Mouse (Mus musculus) E14TG2a.4 (cell line): Measurements from ENCODE around the gene Rnaseh2a.

ENCODE experiments used
- H3K27me3 ChIP-seq: 2 replicates; pipeline ENCODE4 v1.6.1; 2014; ENCODE audit warnings: low read length, control low read depth; ENCODE audit not compliant: insufficient read depth
- H3K36me3 ChIP-seq: 2 replicates; pipeline ENCODE4 v1.6.1; 2014; ENCODE audit warnings: low read length, control low read depth; ENCODE audit not compliant: insufficient read depth
- H3K4me1 ChIP-seq: replicated peaks from 2 replicates; pipeline ENCODE4 v1.6.1; 2014; ENCODE audit warnings: low read depth, low read length, control low read depth
- H3K4me3 ChIP-seq: replicated peaks from 2 replicates; pipeline ENCODE4 v1.5.1; 2014; ENCODE audit warnings: mild to moderate bottlenecking, low read length
- H3K9me3 ChIP-seq: 2 replicates; pipeline ENCODE4 v1.6.1; 2014; ENCODE audit warnings: low read length, control low read depth
- CTCF ChIP-seq: conservative IDR thresholded peaks from 2 replicates; pipeline ENCODE4 v1.5.1; 2014; ENCODE audit warnings: low read length
- NANOG ChIP-seq: IDR thresholded peaks from 2 replicates; pipeline ENCODE4 v1.6.1; 2014; ENCODE audit warnings: borderline replicate concordance, low read length, mixed read lengths
- POU5F1 ChIP-seq: IDR thresholded peaks from 2 replicates; pipeline ENCODE4 v1.6.1; 2014; ENCODE audit warnings: low read length, borderline replicate concordance

The Rnaseh2a gene

DNA sequence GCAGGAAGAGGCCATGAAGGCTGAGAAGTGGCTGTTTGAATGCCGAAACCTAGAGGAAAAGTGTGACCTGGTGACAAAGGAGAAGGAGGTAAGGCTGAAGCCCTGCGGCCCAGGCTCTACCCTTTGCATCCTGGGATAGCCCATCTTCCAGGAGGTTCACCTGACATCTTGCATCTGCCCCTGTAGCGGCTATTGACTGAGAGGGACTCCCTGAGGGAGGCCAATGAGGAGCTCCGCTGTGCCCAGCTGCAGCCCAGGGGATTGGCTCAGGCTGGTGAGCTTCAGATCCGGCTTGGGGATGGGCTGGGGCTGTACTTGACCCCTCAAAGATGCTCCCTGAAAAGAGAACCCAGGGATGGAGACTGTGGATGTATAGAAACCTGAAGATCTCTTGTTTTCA, 27.4 kb upstream of the Rnaseh2a start:
- TF ChIP-seq CTCF (no peak), POU5F1 (no peak), NANOG (no peak)
- Histone ChIP-seq H3K4me1 (peaks cover 67% of the 10 kb centered on the region), H3K4me3 (0 out of 2 replicates have a peak overlapping the region, but pooled peaks have one; percentile 59), H3K27me3 (no peaks in the 10 kb centered on the region), H3K36me3 (peaks cover 70% of the 10 kb centered on the region), H3K9me3 (no peaks in the 10 kb centered on the region)

GRCm38 (mm10) chr8:84995680-84996079, 26.1 kb upstream of the Rnaseh2a start:
- peak overlapping the region; percentile 66 for H3K4me3 ChIP-seq
- no peak for TF ChIP-seq NANOG
- TF ChIP-seq CTCF: no peak
- no peak for TF ChIP-seq POU5F1
- no peaks in the 10 kb centered on the region for H3K27me3 ChIP-seq
- H3K36me3 ChIP-seq: peaks cover 64% of the 10 kb centered on the region
- H3K9me3 ChIP-seq: no peaks in the 10 kb centered on the region
- H3K4me1 ChIP-seq: peaks cover 68% of the 10 kb centered on the region

DNA sequence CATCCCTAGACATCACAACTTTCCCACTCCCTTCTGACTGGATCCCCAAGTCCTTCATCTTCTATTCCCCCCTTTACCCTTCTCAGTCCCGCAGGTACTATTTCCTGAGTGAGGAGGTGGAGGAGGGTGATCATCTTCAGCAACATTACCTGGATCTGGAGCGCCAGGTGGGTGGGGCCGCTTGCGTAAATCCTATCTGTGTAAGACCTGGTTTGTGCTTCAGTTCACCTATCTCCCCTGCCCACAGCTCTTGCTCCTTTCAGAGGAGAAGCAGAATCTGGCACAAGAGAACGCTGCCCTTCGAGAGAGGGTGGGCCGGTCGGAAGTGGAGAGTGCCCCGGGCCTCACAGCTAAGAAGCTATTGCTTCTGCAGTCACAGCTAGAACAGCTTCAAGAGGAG, 24.8 kb upstream of the Rnaseh2a start:
- H3K36me3 ChIP-seq: peaks cover 62% of the 10 kb centered on the region
- no peaks in the 10 kb centered on the region for H3K27me3 ChIP-seq
- H3K9me3 ChIP-seq: no peaks in the 10 kb centered on the region
- no peak for TF ChIP-seq CTCF
- TF ChIP-seq POU5F1: no peak
- TF ChIP-seq NANOG: no peak
- H3K4me1 ChIP-seq: peaks cover 71% of the 10 kb centered on the region
- H3K4me3 ChIP-seq: no peak overlapping the region

DNA sequence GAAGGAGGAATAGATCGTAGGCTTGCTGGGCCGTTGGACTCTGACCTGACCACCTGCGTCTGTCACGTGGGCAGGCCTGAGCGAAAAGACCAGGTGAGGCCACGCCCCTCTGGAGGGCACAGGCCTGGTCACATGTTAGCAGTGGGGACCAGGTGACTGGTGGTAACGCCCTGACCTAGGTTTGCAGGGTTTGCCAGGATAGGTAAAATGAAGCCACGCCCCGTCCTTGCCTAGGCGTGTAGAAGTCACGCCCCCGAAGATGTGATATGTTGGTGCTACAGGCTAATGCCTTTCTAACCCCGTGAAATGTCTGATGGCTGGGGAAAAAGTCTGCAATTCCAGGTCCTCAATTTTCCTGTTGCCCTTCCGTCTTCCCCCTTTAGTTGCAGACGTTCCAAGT, 21.3 kb upstream of the Rnaseh2a start:
- TF ChIP-seq NANOG (no peak), POU5F1 (no peak), CTCF (no peak)
- H3K9me3 ChIP-seq: no peaks in the 10 kb centered on the region
- peak overlapping the region; percentile 91 for H3K4me3 ChIP-seq
- H3K36me3 ChIP-seq: peaks cover 40% of the 10 kb centered on the region
- no peaks in the 10 kb centered on the region for H3K27me3 ChIP-seq
- peaks cover 83% of the 10 kb centered on the region for H3K4me1 ChIP-seq

DNA sequence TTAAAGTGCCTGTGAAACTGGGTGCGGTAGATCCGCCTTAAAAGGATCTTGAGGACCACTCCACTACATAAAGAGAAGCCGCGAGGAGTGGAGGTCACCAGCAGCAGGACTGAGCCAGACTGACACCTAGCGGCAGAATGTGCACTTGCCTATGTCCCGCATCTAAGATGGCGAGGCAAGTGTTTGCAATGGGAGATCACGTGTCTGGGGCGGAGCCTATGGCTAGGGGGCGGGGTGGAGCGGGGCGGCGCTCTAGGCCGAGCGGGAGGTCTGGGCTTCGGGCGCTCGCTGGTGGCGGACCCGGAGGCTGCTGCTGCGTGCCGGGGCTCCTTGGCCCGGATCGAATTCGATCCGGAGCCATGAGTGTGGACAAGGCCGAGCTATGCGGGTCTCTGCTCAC, 20.8 kb upstream of the Rnaseh2a start, which contains the start of gene Hook2:
TSS of gene Hook2 (plus strand) at position 255 of the 400 bp plus-strand sequence.
- Histone ChIP-seq H3K4me1 (peaks cover 81% of the 10 kb centered on the region), H3K9me3 (no peaks in the 10 kb centered on the region), H3K36me3 (peaks cover 36% of the 10 kb centered on the region), H3K27me3 (no peaks in the 10 kb centered on the region), H3K4me3 (peak within 1 kb of the TSS; percentile 91)
- TF ChIP-seq CTCF (peak; percentile 62), NANOG (no peak)

- peaks cover 30% of the 10 kb centered on the region for H3K36me3 ChIP-seq
- TF ChIP-seq CTCF: peak; percentile 89
- no peak for TF ChIP-seq NANOG
- no peaks in the 10 kb centered on the region for H3K9me3 ChIP-seq
- H3K27me3 ChIP-seq: no peaks in the 10 kb centered on the region
- H3K4me1 ChIP-seq: peaks cover 81% of the 10 kb centered on the region
- peak overlapping the region; percentile 91 for H3K4me3 ChIP-seq
Measured at GRCm38 (mm10) chr8:84989810-84990209, 20.2 kb upstream of the Rnaseh2a start.

DNA sequence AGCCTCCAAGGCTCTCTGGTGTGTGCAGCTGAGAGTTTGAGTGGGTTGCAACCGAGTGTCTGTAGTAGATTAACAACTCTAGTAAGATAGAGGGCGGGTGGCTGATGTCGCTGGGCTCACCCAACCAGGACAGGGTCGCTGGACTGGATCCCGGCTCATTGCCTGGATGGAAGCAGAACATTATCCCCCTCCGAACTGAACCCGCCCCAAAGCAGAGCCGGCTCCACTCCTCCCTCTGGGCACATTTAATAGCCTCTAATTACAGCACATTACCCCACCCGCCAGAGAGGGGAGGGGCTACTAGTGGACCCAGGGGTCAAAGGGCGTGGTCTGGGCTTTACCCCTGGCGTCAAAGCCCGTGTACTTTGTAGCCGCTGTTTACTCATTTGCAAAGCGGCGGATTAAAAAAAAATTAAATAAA, 19.8 kb upstream of the Rnaseh2a start:
- Histone ChIP-seq H3K9me3 (no peaks in the 10 kb centered on the region), H3K27me3 (no peaks in the 10 kb centered on the region), H3K4me1 (peaks cover 81% of the 10 kb centered on the region), H3K36me3 (peaks cover 25% of the 10 kb centered on the region), H3K4me3 (peak overlapping the region; percentile 91)
- no peak for TF ChIP-seq CTCF
- TF ChIP-seq POU5F1: no peak
- TF ChIP-seq NANOG: no peak

DNA sequence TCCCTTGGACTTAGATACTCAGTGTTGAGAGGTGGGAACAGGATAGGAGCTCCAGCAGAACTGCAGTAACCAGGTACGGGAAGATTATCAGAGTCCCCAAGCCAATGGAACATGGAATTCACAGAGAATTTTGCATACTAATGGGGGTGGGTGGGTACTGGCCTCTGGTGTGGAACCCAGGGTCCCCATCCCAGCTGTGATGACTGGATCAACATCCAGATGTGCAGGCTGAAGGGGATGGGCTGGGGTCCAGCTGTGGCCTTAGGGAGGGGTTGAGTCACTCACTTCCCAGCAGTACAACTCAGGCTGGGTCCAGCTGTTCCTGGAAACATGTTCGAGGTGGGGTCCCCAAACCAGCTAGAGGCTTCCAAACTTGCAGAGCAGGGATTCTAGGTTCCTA, 18.3 kb upstream of the Rnaseh2a start:
- Histone ChIP-seq H3K9me3 (no peaks in the 10 kb centered on the region), H3K36me3 (peaks cover 15% of the 10 kb centered on the region), H3K4me1 (peaks cover 82% of the 10 kb centered on the region), H3K4me3 (peak overlapping the region; percentile 91), H3K27me3 (no peaks in the 10 kb centered on the region)
- TF ChIP-seq CTCF: no peak
- no peak for TF ChIP-seq NANOG
- TF ChIP-seq POU5F1: no peak

DNA sequence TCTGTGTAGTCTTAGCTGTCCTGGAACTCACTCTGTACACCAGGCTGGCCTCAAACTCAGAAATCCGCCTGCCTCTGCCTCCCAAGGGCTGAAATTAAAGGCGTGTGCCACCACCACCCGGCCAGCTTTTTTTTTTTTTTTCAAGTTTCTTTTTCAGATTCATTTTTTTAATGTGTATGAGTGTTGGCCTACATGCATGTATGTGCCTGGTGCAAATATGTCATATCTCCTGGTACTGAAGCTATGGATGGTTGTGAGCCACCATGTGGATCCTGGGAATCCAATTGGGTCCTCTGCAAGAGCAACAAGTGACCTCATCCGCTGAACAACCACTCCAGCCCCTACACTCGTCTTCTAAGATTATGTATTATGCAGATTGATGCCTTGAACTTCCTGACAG, 17.8 kb upstream of the Rnaseh2a start:
- Histone ChIP-seq H3K4me1 (peaks cover 83% of the 10 kb centered on the region), H3K9me3 (no peaks in the 10 kb centered on the region), H3K4me3 (peak overlapping the region; percentile 91), H3K27me3 (no peaks in the 10 kb centered on the region), H3K36me3 (peaks cover 14% of the 10 kb centered on the region; the same call in 1 of the 2 replicates)
- TF ChIP-seq POU5F1 (no peak), CTCF (no peak), NANOG (no peak)
